Mouse (Mus musculus) lung, adult 2 months (tissue): ENCODE measurements around the gene Cbx4. TPM values are rescaled to one million over a fixed set of nuclear protein-coding genes. Genes with fewer than 3 reads are reported as not detected.

ENCODE experiments used
- DNase-seq: peaks from one replicate; pipeline ENCODE4 v3.0.0; 2022
- H3K4me1 ChIP-seq: fragments of 200-500 bp; 2 replicates; pipeline ENCODE4 v1.6.1; 2011; ENCODE audit warnings: low read length; ENCODE audit not compliant: control insufficient read depth, insufficient read depth
- H3K4me3 ChIP-seq: fragments of 200-500 bp; replicated peaks from 2 replicates; pipeline ENCODE3; 2011; ENCODE audit warnings: low read depth, mild to moderate bottlenecking, control low read depth, low read length; ENCODE audit errors: extremely low read depth
- CTCF ChIP-seq: fragments of 200-500 bp; IDR thresholded peaks from 2 replicates; pipeline ENCODE4 v1.5.1; 2011; ENCODE audit warnings: mild to moderate bottlenecking, low read length, control low read depth; ENCODE audit not compliant: insufficient read depth
- POLR2A ChIP-seq: fragments of 200-500 bp; IDR thresholded peaks from 2 replicates; pipeline ENCODE4 v1.6.1; 2011; ENCODE audit warnings: low read depth, mild to moderate bottlenecking, control low read depth, low read length, borderline replicate concordance; ENCODE audit errors: extremely low read depth
- WGBS: fragments of 180-500 bp; shearing (Covaris S2); methylation state at CpG from one replicate; pipeline ENCODE4 v1.1.7; 2018; 5-methylcytosine and 5-hydroxymethylcytosine counted together
- polyA plus RNA-seq: library from polyadenylated mRNA; depleted of rRNA; stranded (reverse); fragments of >200 nt; gene quantifications from 2 replicates; pipeline ENCODE4 v1.2.3, GENCODE M21; 2012

The Cbx4 gene
- polyA plus RNA-seq, 1 experiment: 16.2 TPM

DNA sequence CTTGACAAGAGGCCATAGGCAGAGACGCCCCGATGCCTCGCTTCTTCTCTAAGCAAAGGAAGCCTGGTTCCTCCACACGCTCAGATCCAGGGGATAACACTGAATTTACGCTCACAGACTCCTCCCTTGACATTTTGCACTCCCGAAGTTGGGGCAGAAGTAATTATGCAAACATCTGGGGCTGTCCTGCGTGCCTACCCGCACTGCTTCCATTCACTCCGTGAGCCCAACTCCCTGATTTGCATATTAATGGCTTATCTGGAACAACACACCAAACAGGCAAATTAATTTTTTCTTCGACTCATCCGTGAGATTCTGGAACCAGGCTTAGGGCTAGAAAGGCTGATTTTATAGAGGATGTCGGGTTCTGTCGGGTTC lies 37.9 kb downstream of the Cbx4 start:
- WGBS: 3% methylated on average over 13 of the region's 13 CpGs
- peaks cover 21% of the 10 kb centered on the region for H3K4me1 ChIP-seq
- no peak overlapping the region for H3K4me3 ChIP-seq
- TF ChIP-seq POLR2A: no peak
- TF ChIP-seq CTCF: no peak
- no peak for DNase-seq

DNA sequence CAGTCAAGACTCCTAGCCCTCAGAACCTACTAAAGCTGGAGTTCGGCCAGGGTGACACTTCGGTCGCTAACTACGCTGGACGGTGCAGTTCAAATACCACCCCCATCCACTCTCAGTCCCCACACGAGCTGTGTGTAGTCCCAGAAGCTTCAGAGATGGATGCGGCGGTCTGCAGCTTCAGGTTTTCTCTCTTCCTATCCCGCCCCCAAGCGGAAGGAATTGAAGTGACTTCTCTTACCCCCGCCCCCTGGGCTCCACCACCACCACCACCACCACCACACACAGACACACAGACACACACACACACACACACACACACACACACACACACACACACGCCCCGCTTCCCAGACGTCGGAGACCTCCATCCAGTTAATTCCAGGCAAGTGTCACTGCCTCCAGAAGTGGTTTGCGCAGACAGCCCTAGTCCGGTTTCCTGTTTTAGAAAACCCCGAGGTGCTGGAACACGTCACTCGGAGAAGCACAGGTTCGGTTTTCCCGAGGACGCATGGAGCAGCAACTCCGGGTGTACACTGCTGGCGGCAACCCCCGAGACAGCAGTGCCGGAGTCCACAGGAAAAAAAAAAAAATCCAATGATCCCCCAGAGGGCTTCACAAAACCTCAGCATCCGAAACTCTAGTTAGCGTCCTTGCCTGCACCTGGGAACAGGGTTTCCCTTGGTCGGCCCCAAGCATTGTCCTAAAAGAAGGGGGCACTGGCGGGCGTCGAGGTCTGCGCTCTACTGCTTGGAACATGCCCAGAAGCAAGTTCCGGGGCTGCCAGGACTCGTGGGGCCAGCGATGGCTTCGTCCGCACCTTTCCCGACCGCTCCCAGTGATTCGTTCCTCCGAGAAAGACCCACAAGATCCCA lies 38.5 kb downstream of the Cbx4 start:
- Histone ChIP-seq H3K4me3 (no peak overlapping the region), H3K4me1 (peaks cover 14% of the 10 kb centered on the region)
- no peak for DNase-seq
- WGBS: 2% methylated on average over 43 of the region's 43 CpGs
- TF ChIP-seq CTCF: no peak
- no peak for TF ChIP-seq POLR2A

DNA sequence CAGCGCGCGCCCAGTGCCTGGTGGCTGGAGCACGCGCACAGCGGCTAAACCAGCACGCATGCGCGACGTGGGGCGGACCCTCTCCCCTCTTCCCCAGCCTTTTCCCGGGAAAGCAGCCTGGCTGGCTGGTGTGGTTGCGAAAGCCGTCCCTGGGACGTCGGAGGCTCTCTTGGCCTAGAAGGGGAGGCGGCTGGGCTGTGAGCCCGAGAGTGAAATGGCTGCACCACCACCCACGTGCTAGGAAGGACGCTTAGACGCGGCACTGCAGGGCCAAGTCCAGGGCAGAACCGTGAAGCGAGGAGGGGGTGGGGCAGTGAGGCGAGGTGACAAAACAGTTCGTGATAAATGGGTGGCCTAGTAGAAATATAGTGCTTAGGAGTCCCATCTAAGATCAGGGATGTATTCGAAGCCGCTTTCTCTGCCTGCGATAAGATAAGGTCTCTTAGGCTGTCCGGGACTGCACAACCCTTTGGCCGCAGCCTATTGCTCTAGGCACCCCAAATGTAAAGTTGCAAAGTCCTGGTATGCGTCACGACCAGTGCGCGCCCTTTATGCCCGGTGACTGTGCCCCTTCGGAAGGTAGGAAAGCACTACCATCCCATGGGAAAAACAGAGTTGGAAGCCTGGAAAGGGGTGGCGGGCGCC lies 39.3 kb downstream of the Cbx4 start:
- no peak overlapping the region for H3K4me3 ChIP-seq
- no peak for TF ChIP-seq CTCF
- TF ChIP-seq POLR2A: no peak
- WGBS: 3% methylated on average over 39 of the region's 39 CpGs
- H3K4me1 ChIP-seq: peaks cover 13% of the 10 kb centered on the region
- DNase-seq: no peak

DNA sequence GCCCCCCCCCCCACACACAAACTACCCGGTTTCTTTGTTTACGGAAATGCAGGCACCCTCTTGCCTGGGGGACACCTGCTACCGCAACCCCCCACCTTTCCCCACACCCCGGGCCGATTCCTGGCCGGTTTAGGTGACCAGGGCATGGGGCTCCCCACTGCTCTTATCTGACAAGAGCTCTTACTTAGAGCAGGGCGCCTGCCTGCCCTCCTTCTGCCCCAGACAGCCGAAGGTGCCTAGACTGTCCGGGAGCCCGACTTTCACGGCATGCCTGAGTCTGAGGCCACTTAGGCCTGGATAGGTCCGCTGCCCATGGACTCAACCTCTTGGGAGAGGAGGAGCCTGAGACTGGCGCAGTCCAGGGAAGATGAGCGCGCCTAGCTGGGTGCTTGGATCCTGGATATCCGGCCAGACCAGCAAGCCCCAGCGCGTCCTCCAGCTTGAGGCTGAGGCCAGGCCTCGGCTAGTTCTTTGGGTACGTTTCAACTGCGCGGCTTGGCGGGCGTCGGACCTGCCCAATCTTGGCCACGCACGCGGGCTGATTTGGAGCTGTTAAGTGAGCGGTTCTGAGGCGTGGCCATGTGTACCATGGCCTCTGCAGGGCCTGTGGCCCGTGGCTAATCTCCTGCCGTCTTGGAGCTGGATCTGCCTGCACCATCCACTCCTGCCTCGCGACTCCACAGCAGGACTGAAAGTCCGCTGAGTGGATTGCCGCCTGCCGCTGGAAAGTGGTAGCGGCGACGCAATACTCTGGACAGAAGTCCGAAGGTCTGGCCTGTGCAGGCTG lies 41.3 kb downstream of the Cbx4 start:
- Histone ChIP-seq H3K4me3 (no peak overlapping the region), H3K4me1 (peaks cover 23% of the 10 kb centered on the region)
- no peak for DNase-seq
- 8% methylated on average over 41 of the region's 41 CpGs for WGBS
- TF ChIP-seq CTCF (peak; percentile 17; the same call in 1 of the 2 replicates), POLR2A (no peak)

DNA sequence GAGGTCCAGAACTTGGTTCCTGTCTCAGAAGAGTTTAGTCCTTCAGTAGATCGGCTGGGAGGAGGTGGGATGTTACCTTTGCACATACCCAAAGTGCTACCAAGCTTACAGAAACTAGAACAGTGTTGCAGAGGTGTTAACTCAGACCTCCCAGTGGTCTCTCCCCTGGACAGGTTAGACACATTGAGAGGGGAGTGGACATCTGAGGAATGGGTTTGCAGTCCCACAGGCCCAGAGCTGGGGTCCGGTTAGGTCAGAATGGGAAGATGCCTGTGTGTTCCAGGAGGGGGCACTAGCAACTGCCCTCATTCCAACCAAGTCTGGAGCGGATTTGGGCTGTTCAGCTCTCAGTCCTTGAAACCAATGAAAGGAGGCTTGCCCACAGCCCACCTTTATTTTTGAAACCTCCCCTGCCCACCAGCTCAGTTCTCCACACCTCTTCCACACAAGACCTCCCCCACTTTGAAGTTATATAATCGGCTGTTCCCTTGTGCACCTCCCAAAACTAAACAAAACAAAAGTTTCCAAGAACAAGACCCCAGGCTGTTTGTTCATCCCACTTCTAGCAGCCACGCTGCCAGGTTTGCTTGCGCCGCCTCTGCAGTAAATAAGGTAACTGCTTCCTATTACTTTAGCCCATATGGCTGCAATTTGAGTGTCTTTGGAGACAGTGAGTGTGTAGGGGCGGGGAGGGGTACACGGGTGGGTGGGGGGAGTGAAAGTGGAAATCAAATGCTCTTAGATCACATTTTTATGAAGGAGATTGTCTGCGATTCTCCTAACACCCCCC lies 42.1 kb downstream of the Cbx4 start:
- peaks cover 23% of the 10 kb centered on the region for H3K4me1 ChIP-seq
- WGBS: 11% methylated on average over 10 of the region's 10 CpGs
- DNase-seq: no peak
- no peak overlapping the region for H3K4me3 ChIP-seq
- TF ChIP-seq CTCF (peak; percentile 73), POLR2A (no peak)

DNA sequence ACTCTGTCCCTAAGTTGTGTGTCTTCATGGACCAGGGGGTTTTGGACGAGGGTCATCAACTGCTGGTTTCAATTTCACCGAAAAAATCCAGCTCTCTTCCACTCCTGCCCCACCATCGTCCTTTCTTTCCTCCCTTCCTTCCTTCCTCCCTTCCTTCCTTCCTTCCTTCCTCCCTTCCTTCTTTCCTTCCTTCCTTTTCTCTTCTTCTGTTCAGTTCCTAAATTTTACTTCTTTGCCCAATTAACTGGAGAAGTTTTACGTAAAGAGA lies 42.8 kb downstream of the Cbx4 start:
- Histone ChIP-seq H3K4me1 (peaks cover 23% of the 10 kb centered on the region), H3K4me3 (no peak overlapping the region)
- WGBS: 18% methylated on average over 4 of the region's 4 CpGs
- no peak for TF ChIP-seq CTCF
- DNase-seq: no peak

DNA sequence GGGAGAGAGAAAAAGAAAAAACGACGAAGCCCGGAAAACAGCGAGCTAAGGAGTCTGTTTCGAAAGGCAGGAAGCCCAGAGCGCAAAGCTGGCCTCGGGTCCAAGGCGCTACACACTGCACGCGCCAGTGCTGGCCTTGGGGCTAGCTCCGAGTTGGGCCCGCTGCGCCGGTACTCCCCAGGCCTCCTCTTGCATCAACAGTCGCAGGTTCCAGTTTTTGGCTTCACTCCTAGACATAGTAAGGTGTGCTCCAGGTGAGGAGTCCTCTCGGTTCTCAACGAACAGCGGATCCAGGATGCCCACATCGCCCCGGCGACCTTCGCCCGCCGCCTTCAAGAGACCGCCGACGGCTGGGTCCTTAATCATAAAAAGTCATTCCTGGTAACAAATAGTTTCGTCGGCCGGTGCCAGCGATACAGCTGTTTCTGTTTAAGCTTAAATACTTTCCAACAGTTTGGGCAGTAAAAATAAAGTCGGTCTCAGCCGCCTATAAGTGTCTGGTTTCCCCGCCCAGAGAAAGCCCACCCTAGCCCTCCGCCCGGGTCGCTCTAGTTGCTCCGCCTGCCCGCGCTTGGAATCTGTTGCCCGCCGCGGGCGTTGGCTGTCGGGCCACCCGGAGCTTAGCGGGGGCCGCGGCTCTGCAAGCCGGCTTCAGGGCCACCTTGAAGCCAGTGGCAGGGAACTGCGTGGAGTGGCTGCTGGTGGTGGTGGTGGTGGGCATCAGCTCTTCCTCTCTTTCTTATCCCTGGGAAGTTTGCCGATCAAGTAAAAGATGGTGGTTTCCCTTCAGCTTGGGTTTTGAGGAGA lies 43.4 kb downstream of the Cbx4 start:
- WGBS: 7% methylated on average over 52 of the region's 52 CpGs

DNA sequence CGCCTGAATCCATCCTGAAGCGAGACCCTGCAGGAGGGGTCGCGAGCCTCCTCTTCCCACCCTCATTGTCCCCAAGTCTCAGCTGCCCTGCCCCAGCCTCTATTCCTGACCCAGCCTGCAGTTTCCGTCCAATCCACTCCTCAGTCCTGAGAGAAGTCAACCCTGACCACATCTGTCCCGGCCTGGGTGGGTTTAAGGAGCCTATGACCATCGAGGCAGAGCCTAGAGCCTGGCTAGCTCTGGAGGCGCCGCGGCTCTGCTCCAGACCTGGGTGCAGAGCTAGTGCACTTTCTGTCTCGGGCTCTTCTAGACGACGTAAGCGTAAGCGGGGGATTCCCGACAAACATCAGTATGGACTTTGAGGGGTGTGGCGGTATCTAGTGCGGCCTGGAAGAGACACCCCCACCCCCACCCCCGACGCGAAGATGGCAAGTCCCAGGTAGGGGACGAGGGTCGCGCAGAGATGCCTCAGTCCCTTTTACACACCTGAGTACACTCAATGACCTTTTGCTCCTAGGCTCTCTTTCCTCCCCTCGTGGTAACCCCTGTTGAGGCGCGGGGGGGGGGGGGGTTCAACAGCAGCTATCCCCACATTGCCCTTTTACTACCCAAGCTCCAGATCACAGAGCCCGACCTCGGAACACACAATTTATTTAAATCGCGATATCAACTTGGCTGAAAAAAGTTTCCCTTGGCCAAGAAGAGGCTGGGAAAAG lies 44.1 kb downstream of the Cbx4 start:
- no peak overlapping the region for H3K4me3 ChIP-seq
- no peak for DNase-seq
- 3% methylated on average over 31 of the region's 31 CpGs for WGBS
- H3K4me1 ChIP-seq: peaks cover 20% of the 10 kb centered on the region
- TF ChIP-seq POLR2A (no peak), CTCF (no peak)

More for the DNA sequence above, 43.4 kb downstream of the Cbx4 start:
- H3K4me3 ChIP-seq: no peak overlapping the region
- peaks cover 23% of the 10 kb centered on the region for H3K4me1 ChIP-seq
- TF ChIP-seq POLR2A (no peak), CTCF (no peak)
- DNase-seq: no peak

DNA sequence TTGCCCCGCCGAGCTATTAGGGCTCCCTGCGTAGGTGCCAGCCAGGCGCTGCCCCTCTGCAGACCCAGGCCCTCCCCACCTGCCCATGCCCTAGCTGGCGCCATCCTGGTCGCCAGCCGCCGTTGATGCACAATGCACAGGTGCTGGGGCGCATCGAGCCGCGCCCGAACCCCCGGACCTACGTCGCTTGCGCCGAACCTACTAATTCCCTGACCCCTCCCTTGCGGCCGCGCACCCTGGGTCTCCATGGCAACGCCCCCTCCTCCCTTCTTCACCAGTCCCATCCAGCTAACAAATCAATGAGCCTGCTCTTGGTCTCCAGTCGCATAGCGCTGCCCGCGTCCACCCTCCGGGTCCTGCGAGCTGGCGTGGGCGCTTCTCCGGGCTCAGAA lies 44.7 kb downstream of the Cbx4 start:
- TF ChIP-seq CTCF: no peak
- no peak for TF ChIP-seq POLR2A
- no peak for DNase-seq
- Histone ChIP-seq H3K4me1 (peaks cover 15% of the 10 kb centered on the region), H3K4me3 (peak overlapping the region; percentile 74)
- WGBS: under 1% methylated on average over 31 of the region's 31 CpGs
